Mouse (Mus musculus) gastrocnemius, adult 18-20 months (tissue): ENCODE measurements at regions not wholly inside any gene's neighbourhood (a gene's known extent, or its start where the extent isn't known, plus 50 kb on each side); places are given as distances from the start of the nearest gene placed in this dataset.
"Not testable (repeated sequence)": the region's sequence is repeated elsewhere in the genome, so short reads cannot be mapped to it uniquely, and the experiment has no call there.

ENCODE experiments used
- DNase-seq: peaks from one replicate; pipeline ENCODE4 v3.0.0; 2021; ENCODE audit warnings: low spot score

DNA sequence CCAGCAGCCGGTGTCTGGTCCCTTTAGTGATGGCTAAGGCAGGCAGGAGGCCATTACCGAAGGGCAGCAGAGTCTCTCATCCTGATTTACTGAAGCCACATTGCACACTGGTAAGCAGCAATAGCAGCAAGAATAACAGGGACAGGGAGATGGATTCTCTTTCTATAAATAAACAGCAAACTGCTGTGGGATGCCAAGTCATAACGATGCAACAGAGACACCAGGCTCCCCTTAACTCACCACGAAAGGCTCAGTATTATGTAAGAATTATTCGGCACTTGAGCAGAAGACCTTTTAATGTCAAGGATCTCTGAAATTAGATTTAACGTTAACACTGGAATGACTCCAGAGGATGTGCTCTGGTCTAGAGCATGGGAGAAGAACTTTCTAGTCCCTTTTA is 202.1 kb downstream of the Ddx10 start:
- peak; percentile 34 for DNase-seq

DNA sequence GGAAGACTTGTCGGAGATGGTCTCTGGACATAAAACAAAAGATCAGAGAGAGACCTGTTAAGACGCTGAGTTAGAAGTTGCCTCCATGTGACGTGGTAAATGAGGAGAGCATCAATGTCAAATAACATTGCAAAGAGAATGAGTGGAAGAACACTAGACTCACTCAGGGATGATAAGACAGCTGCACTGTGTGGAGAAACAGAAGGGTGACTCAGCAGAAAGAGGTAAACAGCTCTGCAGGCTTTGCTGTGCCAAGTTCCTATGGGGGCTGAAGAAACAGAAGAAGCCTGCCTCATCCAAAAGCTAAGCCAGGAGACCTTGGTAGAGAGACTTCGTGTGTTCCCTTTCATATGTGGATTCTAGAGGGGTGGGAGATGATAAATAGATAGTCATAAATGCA is 214.1 kb downstream of the Ddx10 start:
- DNase-seq = no peak

DNA sequence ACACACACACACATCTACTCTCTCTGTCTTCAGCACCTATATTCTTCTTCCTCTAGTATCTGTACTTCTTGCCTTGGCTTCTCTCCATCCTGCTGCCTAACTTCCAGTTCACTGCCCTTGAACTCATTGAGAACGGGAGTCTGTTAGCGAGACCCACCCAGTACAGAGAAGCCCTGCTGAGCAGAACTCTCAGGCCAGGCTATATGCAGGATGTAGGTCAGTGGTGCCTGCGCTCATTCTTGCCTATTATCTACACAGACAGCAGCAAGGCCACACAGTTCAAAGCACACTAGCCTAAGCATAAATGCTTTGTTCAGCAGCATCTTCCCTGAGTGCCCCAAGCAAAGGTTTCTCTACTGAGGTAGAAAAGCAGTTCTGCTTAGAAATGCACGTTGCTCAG is 225.8 kb downstream of the Ddx10 start:
- no peak for DNase-seq

DNA sequence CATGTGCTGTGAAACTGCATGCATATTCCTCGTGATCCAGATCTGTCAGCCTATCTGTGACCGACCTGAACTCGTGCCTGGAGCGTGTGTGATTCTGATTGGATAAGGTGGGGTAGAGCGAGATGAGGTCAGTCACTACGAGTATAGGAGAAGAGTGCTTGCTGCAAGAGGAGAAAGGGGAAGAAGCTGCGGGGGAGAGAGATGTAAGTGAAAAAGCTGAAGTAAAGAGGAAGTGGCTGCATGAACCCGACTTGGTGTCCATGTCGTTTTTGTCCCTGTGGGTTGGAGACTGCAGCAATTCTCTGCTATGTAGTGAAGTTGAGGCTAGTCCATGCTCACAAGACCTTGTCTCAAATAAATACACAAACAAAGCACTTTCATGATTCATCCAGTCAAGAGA is 237.1 kb downstream of the Ddx10 start:
- no peak for DNase-seq

DNA sequence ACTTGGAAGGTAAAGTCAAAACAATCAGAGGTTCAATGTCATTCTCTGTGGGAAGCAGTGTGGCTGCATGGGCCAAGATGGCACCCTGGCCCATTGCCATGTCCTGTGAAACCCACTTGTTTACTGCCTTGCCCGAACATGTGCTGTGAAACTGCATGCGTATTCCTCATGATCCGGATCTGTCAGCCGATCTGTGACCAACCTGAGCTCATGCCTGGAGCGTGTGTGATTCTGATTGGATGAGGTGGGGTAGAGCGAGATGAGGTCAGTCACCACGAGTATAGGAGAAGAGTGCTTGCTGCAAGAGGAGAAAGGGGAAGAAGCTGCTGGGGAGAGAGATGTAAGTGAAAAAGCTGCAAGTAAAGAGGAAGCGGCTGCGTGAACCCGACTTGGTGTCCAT is 240.5 kb downstream of the Ddx10 start:
- DNase-seq = no peak

DNA sequence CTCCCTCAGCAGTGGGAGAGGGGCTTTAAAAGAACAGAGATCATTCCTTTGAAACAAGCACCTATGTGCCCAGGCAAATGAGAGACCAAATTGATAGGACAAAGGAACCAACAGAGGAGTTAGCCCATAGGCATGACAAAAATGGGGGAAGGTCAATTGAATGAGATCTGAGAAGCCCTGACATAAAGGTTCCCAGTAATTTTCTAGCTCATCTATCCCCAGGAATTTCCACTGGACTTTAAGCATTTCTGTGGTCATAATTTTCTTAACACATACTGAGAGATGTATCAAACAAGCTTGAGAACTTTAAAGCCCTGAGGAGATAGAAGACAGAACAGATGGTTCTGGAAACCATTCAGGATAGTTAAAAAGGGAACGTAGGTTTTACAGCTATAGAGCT is 241.8 kb downstream of the Ddx10 start:
- DNase-seq = no peak

DNA sequence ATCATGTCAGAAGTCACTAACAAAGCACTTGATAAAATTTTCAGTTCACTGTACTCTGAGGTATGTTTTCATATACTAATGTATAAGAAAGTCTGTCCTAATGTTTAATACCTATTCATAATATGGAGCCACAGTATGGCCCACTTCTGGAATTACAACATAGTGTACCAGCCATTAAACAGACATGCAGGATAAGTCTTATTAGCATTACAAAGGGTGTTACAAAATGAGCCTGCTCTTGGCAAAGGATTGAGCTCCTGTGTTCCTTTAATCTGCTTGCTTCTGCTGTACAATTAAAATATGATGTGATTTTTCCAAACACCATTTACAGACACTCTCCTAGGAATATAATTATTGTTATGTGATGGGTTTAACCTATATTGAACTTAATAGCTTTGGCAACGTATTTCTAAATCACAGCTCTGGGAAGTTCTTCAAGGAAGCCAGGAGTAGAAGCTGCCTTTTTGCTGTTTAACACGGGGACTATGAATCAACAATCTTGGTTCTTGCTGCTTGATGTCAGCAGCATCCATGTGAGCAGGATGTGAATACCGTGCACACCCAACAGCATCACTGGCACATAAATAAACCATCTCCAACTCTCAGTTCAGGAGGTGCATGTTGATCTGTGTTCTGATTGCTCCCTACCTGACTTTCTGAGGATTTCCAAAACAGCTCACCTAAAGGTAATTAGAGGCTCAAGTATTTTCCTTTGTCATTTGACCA is 243.4 kb downstream of the Ddx10 start:
- DNase-seq = no peak

DNA sequence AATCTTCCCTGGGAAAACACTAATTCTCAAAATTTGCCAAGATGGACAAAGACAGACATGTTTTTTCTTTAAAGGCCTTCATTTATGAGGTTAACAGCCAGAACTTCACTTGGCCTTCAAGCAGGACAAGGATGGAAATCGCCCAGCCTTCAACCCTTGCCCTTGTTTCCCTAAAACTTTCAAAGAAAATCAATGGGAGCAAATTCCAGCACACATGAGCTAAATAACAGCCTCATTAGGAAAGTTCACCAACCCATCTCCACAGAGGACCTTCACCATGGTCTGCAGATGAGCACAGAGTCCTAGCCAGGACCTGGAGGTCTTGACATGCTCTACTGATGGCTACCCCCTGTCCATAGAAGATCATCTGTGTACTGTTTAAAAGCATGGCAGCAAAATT is 271.8 kb downstream of the Ddx10 start:
- DNase-seq = no peak

DNA sequence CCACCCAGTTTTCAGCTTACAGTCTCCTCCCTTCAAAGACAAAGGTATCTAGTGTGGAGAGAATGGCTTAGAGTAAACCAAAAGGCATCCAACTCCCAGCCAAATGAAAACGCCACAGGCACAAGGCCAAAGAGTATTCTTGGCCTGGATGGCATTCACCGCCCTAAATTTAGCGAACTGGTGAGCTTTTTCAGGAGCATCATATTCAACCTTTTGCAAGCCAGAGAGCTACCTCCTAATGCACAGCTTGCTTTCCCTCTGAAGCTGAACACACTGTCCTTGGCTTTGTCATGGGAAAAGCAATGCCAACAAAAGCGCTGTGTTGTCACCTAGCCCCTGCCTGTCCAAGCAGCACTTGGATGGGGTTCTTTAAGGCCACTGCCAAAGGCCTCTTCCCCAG is 282.2 kb downstream of the Ddx10 start:
- DNase-seq = peak; percentile 84

DNA sequence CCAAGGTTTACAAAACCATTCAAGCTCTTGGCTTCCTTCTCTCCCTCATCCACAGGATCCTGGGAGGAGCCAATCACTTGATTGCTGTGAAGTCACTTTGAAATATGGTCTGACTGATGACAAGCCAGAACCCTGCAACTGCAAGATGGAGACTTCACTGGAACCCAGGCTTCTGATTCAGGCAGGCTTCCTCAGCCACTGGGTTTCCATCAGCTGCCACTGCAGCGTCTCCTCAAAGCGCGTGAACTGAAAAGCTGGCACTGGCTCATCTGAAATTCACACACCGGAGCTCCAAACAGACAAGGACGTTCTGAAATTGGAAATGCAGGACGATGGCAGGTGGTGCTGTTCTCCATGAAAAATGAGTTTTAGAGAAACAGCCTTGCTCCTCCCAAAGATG is 280.1 kb upstream of the AI593442 start:
- no peak for DNase-seq

DNA sequence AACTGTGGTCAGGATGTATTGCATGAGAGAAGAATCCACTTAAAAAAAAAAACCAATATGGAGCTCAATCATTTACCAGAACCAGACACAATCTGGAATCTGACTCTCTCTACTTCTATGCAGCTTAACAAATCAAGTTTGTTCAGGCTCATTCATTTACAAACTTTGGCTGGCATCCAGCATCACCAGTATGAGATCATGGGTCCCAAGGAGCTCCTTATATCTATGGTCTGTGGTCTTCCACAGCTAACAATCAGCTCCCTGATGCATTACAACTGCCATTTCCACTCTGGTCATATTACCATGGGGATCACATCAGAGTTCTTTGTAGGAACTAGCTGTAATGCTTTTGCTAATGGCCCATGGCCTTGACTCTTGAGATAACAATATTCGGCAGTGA is 277.7 kb upstream of the AI593442 start:
- DNase-seq = no peak

DNA sequence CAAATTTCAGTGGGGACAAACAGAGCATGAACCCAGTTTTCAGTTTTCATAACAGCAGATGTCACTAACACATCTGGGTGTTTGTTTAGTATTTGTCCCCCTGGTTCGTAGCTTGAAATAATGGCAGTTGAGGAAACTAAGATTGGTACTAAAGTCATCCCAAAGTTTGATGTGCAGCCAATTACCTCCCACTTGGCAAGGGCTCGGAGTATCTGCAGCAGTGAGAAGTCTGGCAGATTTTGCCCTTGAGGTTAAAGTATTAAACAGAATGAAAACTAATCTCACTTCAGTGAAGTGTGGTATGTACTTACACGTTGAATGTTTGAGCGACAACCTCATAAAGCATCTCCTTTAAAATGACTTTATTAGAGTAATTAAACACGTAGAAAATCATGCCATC is 264.5 kb upstream of the AI593442 start:
- no peak for DNase-seq

DNA sequence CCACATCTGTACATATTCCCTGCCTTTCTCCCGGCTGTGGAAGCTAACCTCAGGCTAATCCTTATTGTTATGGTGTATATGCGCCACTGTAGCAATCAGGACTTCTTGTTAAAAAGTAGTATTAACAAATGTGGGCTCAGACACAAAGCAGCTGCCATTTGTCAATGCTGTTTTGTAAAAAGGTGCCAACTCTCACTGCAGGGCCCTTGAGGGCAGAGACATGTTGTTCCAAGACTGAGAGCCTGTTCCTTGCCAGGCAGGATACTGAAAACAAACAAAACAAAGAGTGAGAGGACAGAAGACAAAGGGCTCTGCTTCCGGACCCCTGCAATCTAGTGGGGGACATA is 262.0 kb upstream of the AI593442 start:
- no peak for DNase-seq

DNA sequence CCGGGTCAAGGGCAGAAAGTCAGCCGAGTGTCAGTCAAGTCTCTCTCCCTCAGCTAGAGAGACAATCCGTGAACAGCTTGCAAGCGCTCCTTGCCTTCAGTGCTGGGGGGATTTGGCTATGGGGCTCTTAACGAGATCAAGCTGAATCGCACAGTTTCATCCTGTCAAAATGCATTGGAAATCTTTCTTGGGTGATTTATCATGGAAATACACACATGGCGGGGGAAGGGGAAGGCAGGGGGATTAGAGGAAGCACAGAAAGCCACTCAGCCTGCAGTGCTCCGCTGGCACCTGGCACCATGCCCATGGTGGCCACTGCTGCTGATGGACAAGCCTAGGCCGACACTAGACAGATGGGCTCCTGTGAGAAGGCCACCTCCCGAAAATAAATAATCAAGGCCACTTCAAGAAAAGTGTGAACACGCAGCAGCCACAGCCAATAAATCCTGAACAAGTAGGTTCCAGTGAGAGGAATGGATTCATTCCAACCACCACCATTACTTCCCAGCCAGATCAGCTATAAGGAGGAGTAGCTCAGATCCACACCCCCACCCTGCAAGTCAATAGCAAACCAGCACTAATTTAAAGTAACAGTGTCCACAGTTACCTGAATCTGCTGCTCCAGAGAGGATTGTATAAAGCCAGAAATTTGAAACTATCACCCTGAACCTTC is 261.5 kb upstream of the AI593442 start:
- no peak for DNase-seq

DNA sequence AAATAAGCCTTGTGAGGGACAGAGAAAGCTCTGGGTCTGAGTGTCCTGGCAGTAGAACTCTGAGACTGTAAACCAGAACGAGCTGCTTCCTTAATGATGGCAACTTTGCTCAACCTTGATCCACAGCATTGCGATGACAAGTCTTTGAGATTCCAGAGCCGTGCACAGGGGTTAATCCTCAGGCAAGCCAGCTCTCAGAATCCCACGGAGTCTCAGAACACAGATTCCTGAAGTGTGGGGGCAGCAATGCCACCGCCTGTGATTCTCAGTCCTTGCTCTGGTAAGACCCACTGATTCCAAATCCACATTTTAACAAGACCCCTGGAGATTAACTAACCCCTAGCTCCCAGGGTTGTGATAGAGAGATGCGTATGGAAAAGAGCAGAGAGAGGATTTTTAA is 255.5 kb upstream of the AI593442 start:
- no peak for DNase-seq

DNA sequence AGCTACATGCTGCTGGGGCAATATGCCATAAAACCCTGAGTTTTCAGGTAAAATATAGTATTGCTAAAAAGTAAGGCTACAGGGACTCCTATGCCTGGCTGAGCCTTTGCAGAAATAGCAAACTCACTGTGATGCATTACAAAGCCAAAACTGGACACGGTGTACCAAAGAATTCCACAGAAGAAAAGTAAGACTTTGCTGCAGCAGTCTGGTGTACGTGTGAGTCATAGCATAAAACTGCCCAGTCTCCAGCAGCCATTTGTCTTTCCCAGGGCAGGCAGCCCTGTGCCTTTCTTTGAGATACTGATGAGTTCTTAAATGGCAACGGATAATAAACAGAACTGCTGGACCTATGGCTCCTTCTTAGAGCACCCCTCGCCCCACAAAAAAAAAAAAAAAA is 237.9 kb upstream of the AI593442 start:
- DNase-seq = no peak

DNA sequence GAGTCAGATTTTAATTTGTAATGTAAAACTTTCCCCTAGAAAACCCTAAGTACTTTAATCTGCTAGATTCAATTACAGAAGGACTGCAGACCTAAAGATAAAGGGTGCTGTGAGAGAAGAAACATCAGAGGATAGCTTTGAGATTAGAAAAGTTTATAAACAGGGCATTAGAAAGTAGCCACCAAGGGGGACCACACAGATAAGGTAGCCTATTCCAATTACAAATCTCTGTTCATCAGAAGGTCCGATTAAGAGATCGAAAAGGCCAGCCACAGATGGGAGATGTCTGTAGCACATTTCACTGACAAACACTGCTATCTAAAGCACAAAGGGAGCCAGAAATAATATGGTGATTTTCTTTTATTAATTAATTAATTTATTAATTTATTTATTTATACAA is 209.1 kb upstream of the AI593442 start:
- DNase-seq = not testable (repeated sequence)

DNA sequence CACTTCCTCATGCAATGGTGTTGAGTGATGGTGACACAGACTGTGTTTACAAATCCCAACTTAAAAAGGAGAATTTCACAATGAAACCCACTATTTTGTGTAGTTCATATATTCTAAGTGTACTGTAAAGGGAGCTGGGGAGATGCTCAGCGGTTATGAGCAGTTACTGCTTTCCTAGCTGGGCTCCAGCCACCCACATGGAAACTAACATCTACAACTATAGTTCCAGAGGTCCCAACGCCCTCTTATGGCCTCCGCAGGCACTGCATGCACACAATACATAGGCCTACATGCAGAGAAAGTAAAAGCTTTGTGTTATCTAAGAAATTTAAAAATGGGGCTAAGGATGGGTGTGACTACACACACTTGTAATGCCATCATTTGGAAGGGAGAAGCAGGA is 208.4 kb upstream of the AI593442 start:
- not testable (repeated sequence) for DNase-seq

DNA sequence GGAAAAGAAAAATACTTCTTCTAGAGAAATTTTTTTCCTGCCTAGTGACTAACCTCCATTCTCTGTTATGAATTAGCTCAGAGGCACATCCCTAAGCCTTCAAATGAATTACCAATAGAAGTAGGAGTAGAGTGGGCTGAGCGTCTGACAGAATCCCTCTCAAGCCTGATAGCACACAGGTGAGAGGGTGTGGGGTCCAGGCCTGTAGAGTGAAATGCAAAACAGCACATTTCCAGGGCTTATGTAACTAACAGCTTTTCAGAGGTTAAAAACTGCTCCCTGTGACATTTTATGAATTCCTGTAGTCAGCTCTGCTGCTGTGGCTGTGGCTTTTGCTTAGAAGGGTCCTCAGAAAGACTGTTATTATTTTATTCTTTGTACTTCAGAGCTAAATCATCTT is 187.7 kb upstream of the AI593442 start:
- no peak for DNase-seq

DNA sequence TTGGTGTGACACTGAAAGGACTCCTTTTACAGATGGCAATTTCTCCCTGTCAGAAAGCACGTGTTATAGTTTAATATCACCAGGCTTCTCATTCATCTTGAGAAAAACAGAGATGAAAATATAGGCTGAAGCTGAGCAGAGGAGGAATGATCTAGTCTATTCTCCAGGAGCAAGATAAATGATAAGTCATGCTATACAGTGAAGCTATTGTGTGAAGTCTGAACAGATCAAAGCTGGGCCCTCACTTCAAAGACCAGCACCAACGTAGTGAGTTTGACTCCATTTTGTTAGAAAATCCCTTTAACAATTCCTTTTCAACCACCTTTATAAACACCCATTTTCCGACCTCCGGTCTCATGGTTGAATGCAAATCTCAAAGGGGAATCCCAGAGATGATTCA is 180.7 kb upstream of the AI593442 start:
- DNase-seq = no peak

DNA sequence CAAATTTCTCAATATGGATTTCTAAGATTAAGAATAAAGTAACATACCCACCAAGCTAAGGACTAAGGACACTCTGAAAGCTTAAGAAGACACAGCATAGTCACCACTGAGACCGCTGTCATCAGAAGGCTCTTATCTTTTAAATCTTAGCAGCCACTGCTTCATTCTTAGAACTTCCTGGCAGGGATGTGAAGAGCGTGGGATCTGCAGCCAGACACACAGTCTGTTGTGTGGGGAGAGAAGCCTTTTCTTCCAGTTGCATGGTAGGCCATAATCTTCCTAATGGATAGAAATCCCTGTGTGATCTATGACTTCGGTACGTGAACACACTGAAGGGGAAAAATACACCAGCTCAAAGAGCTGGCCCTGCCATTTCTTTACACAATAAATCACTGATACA is 178.8 kb upstream of the AI593442 start:
- no peak for DNase-seq

DNA sequence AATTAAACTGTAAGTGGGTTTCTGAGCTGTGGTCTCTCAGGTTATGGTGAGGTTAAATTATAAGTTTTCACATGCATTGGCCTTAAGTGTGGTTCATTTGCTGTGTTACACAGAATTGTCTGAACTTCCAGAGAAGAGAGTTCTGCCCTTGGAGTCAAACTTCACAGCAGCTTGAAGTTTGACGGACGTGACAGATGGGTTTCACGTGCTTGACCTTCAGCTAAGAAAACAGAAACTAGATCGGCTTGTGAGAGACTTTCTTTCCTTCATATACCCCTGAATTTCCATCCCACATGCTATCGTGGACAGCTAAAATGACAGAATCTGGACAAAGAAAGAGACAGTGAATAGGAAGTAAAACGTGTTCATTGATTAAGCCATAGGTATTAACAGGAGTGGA is 173.8 kb upstream of the AI593442 start:
- DNase-seq = peak; percentile 2

DNA sequence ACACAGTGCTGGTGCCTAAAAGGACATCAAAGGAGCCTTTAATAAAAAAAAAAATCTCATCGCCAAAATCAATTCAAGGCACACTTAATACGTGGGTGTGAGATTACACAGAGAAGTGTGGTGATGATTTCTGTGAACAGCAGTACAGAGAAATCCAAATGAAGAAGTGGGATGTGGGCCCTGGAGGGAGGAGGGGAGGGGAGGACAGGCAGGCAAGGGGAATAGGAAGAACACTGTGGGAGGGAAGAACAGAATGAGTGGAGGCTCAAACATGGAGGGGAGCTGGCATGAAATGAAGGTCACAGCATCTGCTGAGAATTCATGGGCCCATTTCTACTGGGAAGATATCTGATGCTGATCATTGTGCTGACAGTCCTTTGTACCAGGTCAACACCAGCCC is 171.0 kb upstream of the AI593442 start:
- no peak for DNase-seq

DNA sequence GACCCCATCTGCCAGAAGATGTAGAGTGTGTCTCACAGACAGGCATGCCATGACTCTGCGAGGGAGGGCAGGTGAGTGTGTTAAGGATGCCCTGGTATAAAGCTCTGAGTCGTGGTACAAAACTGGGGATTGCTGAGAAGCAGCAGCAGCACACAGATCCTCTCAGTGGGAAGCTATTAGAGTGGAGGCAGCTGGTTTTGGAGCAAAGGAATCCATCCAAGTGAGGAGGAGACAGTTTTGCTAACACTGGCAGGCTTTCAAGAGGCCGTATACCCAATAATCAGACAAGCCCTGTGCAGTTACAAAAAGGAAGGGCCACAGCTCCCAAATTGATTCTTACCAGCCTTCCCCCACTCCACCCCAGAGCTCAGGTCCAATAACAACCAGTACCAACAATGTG is 170.4 kb upstream of the AI593442 start:
- no peak for DNase-seq
